Mouse (Mus musculus): ENCODE data around the gene Gm9844. TPM values are rescaled to one million over a fixed set of nuclear protein-coding genes. Genes with fewer than 3 reads are reported as not detected.
"Not testable (repeated sequence)": the region's sequence is repeated elsewhere in the genome, so short reads cannot be mapped to it uniquely, and the experiment has no call there.

Gene Gm9844
- polyA plus RNA-seq, 1 experiment from 2014 or later: 20.6 TPM

DNA sequence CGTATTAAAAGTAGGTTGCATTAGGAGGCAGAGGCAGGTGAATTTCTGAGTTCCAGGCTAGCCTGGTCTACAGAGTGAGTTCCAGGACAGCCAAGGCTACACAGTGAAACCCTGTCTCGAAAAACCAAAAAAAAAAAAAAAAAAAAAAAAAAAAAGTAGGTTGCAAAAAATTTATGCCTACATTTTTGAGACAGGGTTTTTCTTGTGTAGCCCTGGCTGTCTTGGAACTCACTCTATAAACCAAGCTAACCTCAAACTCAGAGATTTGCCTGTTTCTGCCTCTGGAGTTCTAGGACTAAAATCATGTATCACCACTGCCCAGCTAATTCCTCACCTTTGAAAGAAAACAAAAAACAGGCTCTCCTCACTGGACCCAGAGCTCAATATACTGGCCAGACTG is 33.7 kb downstream of the Gm9844 start:
- ATAC-seq (ENCODE audit: low read depth); H3K27me3 ChIP-seq (ENCODE audit: control insufficient read depth, insufficient read depth, low read depth, low read length): not testable (repeated sequence)
- 73% methylated on average over 2 of the region's 2 CpGs for WGBS

DNA sequence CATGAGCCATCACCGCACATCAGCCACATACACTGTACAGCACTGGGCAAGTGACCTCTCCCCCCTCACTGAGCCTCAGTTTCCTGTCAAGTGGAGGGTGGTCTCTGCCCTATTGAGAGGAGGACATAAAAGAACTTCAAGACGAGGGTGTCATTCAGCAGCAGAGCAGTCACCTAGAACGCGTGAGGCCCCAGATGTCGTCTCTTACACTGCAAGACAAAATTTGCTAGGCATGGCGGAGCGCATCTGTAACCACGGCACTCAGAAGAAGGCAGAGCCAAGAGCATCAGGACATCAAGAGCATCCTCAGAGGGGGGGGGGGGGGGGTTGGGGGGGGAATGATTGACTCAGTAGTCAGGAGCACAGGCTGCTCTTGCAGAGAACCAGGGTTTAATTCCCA is 34.3 kb downstream of the Gm9844 start:
- no peak overlapping the region for H3K27ac ChIP-seq (ENCODE audit: low read length)
- no peak overlapping the region for H3K9ac ChIP-seq (ENCODE audit: low read length)
- no peak overlapping the region for H3K4me2 ChIP-seq (ENCODE audit: low read depth, low read length)
- no peak overlapping the region for H3K4me3 ChIP-seq (ENCODE audit: low read length)
- no peaks in the 10 kb centered on the region for H3K36me3 ChIP-seq (ENCODE audit: control insufficient read depth, insufficient read depth, low read length)
- no peak for ATAC-seq (ENCODE audit: low read depth)
- WGBS: 82% methylated on average over 8 of the region's 8 CpGs
- no peaks in the 10 kb centered on the region for H3K9me3 ChIP-seq (ENCODE audit: control insufficient read depth, low read length)
- H3K4me1 ChIP-seq (replicated peaks; ENCODE audit: control insufficient read depth, insufficient read depth, low read length): no peaks in the 10 kb centered on the region
- H3K27me3 ChIP-seq (ENCODE audit: control insufficient read depth, insufficient read depth, low read depth, low read length): no peaks in the 10 kb centered on the region

More for the DNA sequence above, 33.7 kb downstream of the Gm9844 start:
- not testable (repeated sequence) for H3K36me3 ChIP-seq (ENCODE audit: control insufficient read depth, insufficient read depth, low read length); H3K4me1 ChIP-seq (replicated peaks; ENCODE audit: control insufficient read depth, insufficient read depth, low read length); H3K4me3 ChIP-seq (ENCODE audit: low read length); H3K27ac ChIP-seq (ENCODE audit: low read length); H3K9ac ChIP-seq (ENCODE audit: low read length); H3K4me2 ChIP-seq (ENCODE audit: low read depth, low read length); H3K9me3 ChIP-seq (ENCODE audit: control insufficient read depth, low read length)

- H3K36me3 ChIP-seq (ENCODE audit: control insufficient read depth, insufficient read depth, low read length): no peaks in the 10 kb centered on the region
- no peaks in the 10 kb centered on the region for H3K9me3 ChIP-seq (ENCODE audit: control insufficient read depth, low read length)
- H3K4me3 ChIP-seq (ENCODE audit: low read length): no peak within 1 kb of the TSS
- H3K27me3 ChIP-seq (ENCODE audit: control insufficient read depth, insufficient read depth, low read depth, low read length): no peaks in the 10 kb centered on the region
- H3K9ac ChIP-seq (ENCODE audit: low read length): no peak within 1 kb of the TSS
- no peak within 1 kb of the TSS for H3K27ac ChIP-seq (ENCODE audit: low read length)
- H3K4me1 ChIP-seq (replicated peaks; ENCODE audit: control insufficient read depth, insufficient read depth, low read length): peaks cover 4% of the 10 kb centered on the region; the same call in 1 of the 2 replicates
- H3K4me2 ChIP-seq (ENCODE audit: low read depth, low read length): no peak within 1 kb of the TSS
- WGBS: 56% methylated on average over 12 of the region's 12 CpGs
- ATAC-seq (ENCODE audit: low read depth): no peak
These were observed 35.2 kb downstream of the Gm9844 start, which contains the start of gene Cd79a for GRCm38 (mm10) chr7:24897224-24897623. TSS of gene Cd79a (plus strand) at chr7:24897381.

DNA sequence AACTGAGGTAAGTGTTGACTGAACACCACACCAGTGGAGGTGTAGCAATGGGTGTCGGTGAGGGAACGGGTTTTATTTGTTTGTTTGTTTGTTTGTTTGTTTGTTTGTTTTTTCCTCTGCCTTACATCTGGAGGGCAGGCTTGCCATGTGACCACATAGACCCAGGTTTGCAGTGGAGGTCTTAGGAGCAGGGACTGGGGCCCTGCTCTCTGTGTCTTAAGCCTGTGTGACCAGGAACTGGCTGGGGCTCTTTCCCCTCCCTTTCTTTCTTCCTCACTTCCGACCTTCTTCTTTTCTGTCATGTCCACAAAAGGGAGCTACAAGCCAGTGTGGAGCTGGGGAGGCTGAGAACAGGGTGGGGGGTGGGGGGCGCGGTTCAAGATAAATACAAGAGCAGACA is 35.9 kb downstream of the Gm9844 start:
- 65% methylated on average over 5 of the region's 5 CpGs for WGBS
- ATAC-seq (ENCODE audit: low read depth): no peak
- H3K9ac ChIP-seq (ENCODE audit: low read length): no peak overlapping the region

GRCm38 (mm10) chr7:24901114-24901513 is 39.1 kb downstream of the Gm9844 start:
- Histone ChIP-seq H3K9me3 (ENCODE audit: control insufficient read depth, low read length) (no peaks in the 10 kb centered on the region), H3K36me3 (ENCODE audit: control insufficient read depth, insufficient read depth, low read length) (no peaks in the 10 kb centered on the region), H3K9ac (ENCODE audit: low read length) (no peak overlapping the region), H3K4me2 (ENCODE audit: low read depth, low read length) (no peak overlapping the region), H3K27ac (ENCODE audit: low read length) (no peak overlapping the region), H3K4me1 (replicated peaks; ENCODE audit: control insufficient read depth, insufficient read depth, low read length) (peaks cover 23% of the 10 kb centered on the region; the same call in 1 of the 2 replicates), H3K27me3 (ENCODE audit: control insufficient read depth, insufficient read depth, low read depth, low read length) (no peaks in the 10 kb centered on the region), H3K4me3 (ENCODE audit: low read length) (no peak overlapping the region)
- 65% methylated on average over 6 of the region's 6 CpGs for WGBS
- ATAC-seq (ENCODE audit: low read depth): no peak

More for the DNA sequence above, 35.9 kb downstream of the Gm9844 start:
- H3K9me3 ChIP-seq (ENCODE audit: control insufficient read depth, low read length): no peaks in the 10 kb centered on the region
- no peaks in the 10 kb centered on the region for H3K27me3 ChIP-seq (ENCODE audit: control insufficient read depth, insufficient read depth, low read depth, low read length)
- no peak overlapping the region for H3K4me2 ChIP-seq (ENCODE audit: low read depth, low read length)
- H3K36me3 ChIP-seq (ENCODE audit: control insufficient read depth, insufficient read depth, low read length): no peaks in the 10 kb centered on the region
- no peak overlapping the region for H3K4me3 ChIP-seq (ENCODE audit: low read length)
- peaks cover 8% of the 10 kb centered on the region; the same call in 1 of the 2 replicates for H3K4me1 ChIP-seq (replicated peaks; ENCODE audit: control insufficient read depth, insufficient read depth, low read length)
- H3K27ac ChIP-seq (ENCODE audit: low read length): no peak overlapping the region

DNA sequence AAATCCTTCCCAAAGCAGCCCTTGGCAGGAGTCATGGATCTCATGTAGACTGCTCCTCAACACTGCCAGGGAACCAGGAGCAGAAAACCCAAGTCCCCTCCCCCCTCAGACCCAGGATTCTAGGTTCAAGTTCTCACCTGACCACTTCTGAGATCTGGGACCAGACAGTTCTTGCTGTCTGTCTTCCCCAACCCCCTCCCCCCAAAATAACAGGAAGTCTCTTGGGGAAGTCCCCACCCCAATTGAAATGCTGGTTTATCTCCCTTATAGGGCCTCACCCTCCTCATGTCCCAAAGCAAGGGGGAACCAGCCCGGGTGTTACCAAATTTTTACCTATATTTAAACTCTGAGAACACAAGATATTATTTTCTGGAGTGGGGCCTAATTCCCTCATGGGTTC is 39.8 kb downstream of the Gm9844 start:
- no peaks in the 10 kb centered on the region for H3K27me3 ChIP-seq (ENCODE audit: control insufficient read depth, insufficient read depth, low read depth, low read length)
- H3K4me2 ChIP-seq (ENCODE audit: low read depth, low read length): peak overlapping the region; percentile 76; the same call in 1 of the 2 replicates
- H3K4me3 ChIP-seq (ENCODE audit: low read length): peak overlapping the region; percentile 86
- peaks cover 30% of the 10 kb centered on the region for H3K4me1 ChIP-seq (replicated peaks; ENCODE audit: control insufficient read depth, insufficient read depth, low read length)
- H3K27ac ChIP-seq (ENCODE audit: low read length): peak overlapping the region; percentile 95
- ATAC-seq (ENCODE audit: low read depth): no peak
- H3K9me3 ChIP-seq (ENCODE audit: control insufficient read depth, low read length): no peaks in the 10 kb centered on the region
- WGBS: 34% methylated on average over 1 of the region's 1 CpGs
- H3K36me3 ChIP-seq (ENCODE audit: control insufficient read depth, insufficient read depth, low read length): no peaks in the 10 kb centered on the region
- H3K9ac ChIP-seq (ENCODE audit: low read length): peak overlapping the region; percentile 91

DNA sequence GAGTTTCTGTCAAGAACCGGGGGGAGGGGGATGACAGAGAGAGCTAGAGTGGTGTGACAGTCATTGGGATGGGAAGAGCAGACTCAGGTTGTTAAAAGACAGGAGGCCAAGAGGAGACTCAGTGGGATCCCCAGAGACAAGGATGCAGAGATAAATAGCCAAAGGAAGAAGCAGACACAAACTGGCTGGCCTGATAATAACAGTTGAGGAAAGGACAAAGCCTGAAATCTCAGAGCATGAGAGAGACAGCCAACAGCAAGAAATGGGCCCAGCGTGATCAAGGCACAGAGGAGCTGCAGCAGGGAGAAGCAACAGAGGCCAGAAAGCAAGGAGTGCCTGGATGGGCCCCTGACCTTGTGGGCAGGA is 40.2 kb downstream of the Gm9844 start:
- H3K27ac ChIP-seq (ENCODE audit: low read length): peak overlapping the region; percentile 95
- H3K4me3 ChIP-seq (ENCODE audit: low read length): peak overlapping the region; percentile 86
- H3K9me3 ChIP-seq (ENCODE audit: control insufficient read depth, low read length): no peaks in the 10 kb centered on the region
- ATAC-seq (ENCODE audit: low read depth): no peak
- H3K36me3 ChIP-seq (ENCODE audit: control insufficient read depth, insufficient read depth, low read length): no peaks in the 10 kb centered on the region
- H3K4me1 ChIP-seq (replicated peaks; ENCODE audit: control insufficient read depth, insufficient read depth, low read length): peaks cover 34% of the 10 kb centered on the region
- WGBS: 41% methylated on average over 2 of the region's 2 CpGs
- H3K9ac ChIP-seq (ENCODE audit: low read length): peak overlapping the region; percentile 91
- H3K27me3 ChIP-seq (ENCODE audit: control insufficient read depth, insufficient read depth, low read depth, low read length): no peaks in the 10 kb centered on the region
- peak overlapping the region; percentile 76 for H3K4me2 ChIP-seq (ENCODE audit: low read depth, low read length)

GRCm38 (mm10) chr7:24902630-24903443 is 40.8 kb downstream of the Gm9844 start, which contains the start of gene Arhgef1:
TSS of gene Arhgef1 (plus strand) at chr7:24902912.
- Histone ChIP-seq H3K27me3 (ENCODE audit: control insufficient read depth, insufficient read depth, low read depth, low read length) (no peaks in the 10 kb centered on the region), H3K36me3 (ENCODE audit: control insufficient read depth, insufficient read depth, low read length) (no peaks in the 10 kb centered on the region), H3K27ac (ENCODE audit: low read length) (peak within 1 kb of the TSS; percentile 95), H3K4me1 (replicated peaks; ENCODE audit: control insufficient read depth, insufficient read depth, low read length) (peaks cover 36% of the 10 kb centered on the region), H3K9me3 (ENCODE audit: control insufficient read depth, low read length) (no peaks in the 10 kb centered on the region), H3K4me2 (ENCODE audit: low read depth, low read length) (peak within 1 kb of the TSS; percentile 76), H3K4me3 (ENCODE audit: low read length) (peak within 1 kb of the TSS; percentile 86), H3K9ac (ENCODE audit: low read length) (peak within 1 kb of the TSS; percentile 91)
- peak; percentile 29 for ATAC-seq (ENCODE audit: low read depth)
- WGBS: 5% methylated on average over 25 of the region's 68 CpGs

GRCm38 (mm10) chr7:24903444-24903825 is 41.4 kb downstream of the Gm9844 start:
- ATAC-seq (ENCODE audit: low read depth): no peak
- no peaks in the 10 kb centered on the region for H3K27me3 ChIP-seq (ENCODE audit: control insufficient read depth, insufficient read depth, low read depth, low read length)
- H3K4me2 ChIP-seq (ENCODE audit: low read depth, low read length): peak overlapping the region; percentile 76
- H3K4me1 ChIP-seq (replicated peaks; ENCODE audit: control insufficient read depth, insufficient read depth, low read length): peaks cover 36% of the 10 kb centered on the region
- H3K36me3 ChIP-seq (ENCODE audit: control insufficient read depth, insufficient read depth, low read length): no peaks in the 10 kb centered on the region; the same call in 1 of the 2 replicates
- H3K27ac ChIP-seq (ENCODE audit: low read length): peak overlapping the region; percentile 95
- peak overlapping the region; percentile 91 for H3K9ac ChIP-seq (ENCODE audit: low read length)
- peak overlapping the region; percentile 86 for H3K4me3 ChIP-seq (ENCODE audit: low read length)
- no peaks in the 10 kb centered on the region for H3K9me3 ChIP-seq (ENCODE audit: control insufficient read depth, low read length)
- 17% methylated on average over 10 of the region's 10 CpGs for WGBS
